Mouse (Mus musculus) forebrain, embryonic 12.5 days (tissue): ENCODE measurements around the gene Susd6. TPM values are rescaled to one million over a fixed set of nuclear protein-coding genes. Genes with fewer than 3 reads are reported as not detected.

Experiments
- ATAC-seq: fragments of 200-750 bp; cut with Nextera tagmentation; 2 replicates; pipeline ENCODE4 v1.8.0; 2017; ENCODE audit warnings: moderate TSS enrichment; ENCODE audit not compliant: low FRiP score
- H3K27ac ChIP-seq: fragments of 300-500 bp; sonication (generic); 2 replicates; pipeline ENCODE4 v1.5.1; 2016; ENCODE audit warnings: mild to moderate bottlenecking
- H3K27me3 ChIP-seq: fragments of 300-500 bp; sonication (generic); 2 replicates; pipeline ENCODE4 v1.6.1; 2016; ENCODE audit warnings: mild to moderate bottlenecking
- H3K36me3 ChIP-seq: fragments of 300-500 bp; sonication (generic); replicated peaks from 2 replicates; pipeline ENCODE4 v1.6.1; 2016; ENCODE audit warnings: mild to moderate bottlenecking
- H3K4me1 ChIP-seq: fragments of 300-500 bp; sonication (generic); 2 replicates; pipeline ENCODE4 v1.6.1; 2016
- H3K4me2 ChIP-seq: fragments of 300-500 bp; sonication (generic); 2 replicates; pipeline ENCODE4 v1.6.1; 2016; ENCODE audit warnings: mild to moderate bottlenecking, moderate library complexity
- H3K4me3 ChIP-seq: fragments of 300-500 bp; sonication (generic); replicated peaks from 2 replicates; pipeline ENCODE4 v1.5.1; 2016; ENCODE audit warnings: mild to moderate bottlenecking
- H3K9ac ChIP-seq: fragments of 300-500 bp; sonication (generic); 2 replicates; pipeline ENCODE4 v1.6.1; 2016; ENCODE audit warnings: mild to moderate bottlenecking
- H3K9me3 ChIP-seq: fragments of 300-500 bp; sonication (generic); 2 replicates; pipeline ENCODE4 v1.6.1; 2016
- WGBS: fragments of 180-500 bp; shearing (Covaris S2); methylation state at CpG from one replicate; pipeline ENCODE4 v1.1.7; 2016; 5-methylcytosine and 5-hydroxymethylcytosine counted together
- polyA plus RNA-seq: library from polyadenylated mRNA; unstranded; fragments of >200 nt; fragmentation: Nextera tagmentation; extraction: Ambion mirVana; gene quantifications from 2 replicates; pipeline ENCODE4 v1.2.1, GENCODE M21; 2016

The Susd6 gene
- polyA plus RNA-seq, 1 experiment from 2014 or later: 19.5 TPM

DNA sequence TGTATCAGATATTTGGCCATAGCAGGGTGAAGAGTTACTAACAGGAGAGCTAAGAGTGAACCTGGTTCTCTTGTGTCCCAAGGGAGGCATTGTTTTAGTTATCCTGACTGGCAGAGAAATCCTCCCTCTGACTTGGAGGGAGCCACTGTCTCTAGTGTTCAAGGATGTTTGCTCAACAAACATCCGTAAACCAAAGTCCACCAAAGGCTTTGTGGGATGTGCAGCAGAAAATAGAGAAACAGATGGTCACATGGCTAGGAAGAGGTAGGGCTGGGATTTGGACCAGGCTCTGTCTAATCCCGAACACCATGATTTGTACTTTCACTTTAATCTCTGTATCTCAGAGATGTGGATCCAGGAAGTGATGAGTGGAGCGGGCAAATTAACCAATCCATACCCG is 26.2 kb upstream of the Susd6 start:
- Histone ChIP-seq H3K27me3 (peaks cover 4% of the 10 kb centered on the region; the same call in 1 of the 2 replicates), H3K9ac (no peak overlapping the region), H3K4me2 (no peak overlapping the region), H3K36me3 (peaks cover 1% of the 10 kb centered on the region), H3K4me3 (no peak overlapping the region), H3K9me3 (peaks cover 2% of the 10 kb centered on the region), H3K27ac (no peak overlapping the region), H3K4me1 (peaks cover 11% of the 10 kb centered on the region)
- 89% methylated on average over 4 of the region's 4 CpGs for WGBS
- no peak for ATAC-seq

DNA sequence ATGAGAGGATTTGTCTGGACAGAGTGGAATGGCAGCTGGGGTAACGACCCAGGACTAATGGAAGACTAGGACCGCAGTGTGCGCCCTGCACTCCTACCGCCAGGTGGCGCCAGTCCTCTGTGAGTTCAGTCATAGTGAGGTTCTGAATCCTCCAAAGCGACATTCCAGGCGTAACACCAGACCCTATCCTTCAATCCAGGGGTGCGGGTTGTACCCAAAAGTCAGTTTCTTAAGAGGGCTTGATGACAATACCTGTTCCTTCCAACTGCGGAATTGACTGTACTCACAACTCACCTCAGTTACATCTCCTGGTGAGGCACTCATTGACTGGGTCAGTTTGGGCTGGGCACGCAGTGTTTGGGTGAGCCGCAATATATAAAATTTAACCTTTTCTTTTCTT is 20.6 kb upstream of the Susd6 start:
- no peaks in the 10 kb centered on the region for H3K27me3 ChIP-seq
- WGBS: 20% methylated on average over 11 of the region's 11 CpGs
- no peak overlapping the region for H3K27ac ChIP-seq
- no peaks in the 10 kb centered on the region for H3K36me3 ChIP-seq
- no peaks in the 10 kb centered on the region for H3K4me1 ChIP-seq
- H3K4me3 ChIP-seq: no peak overlapping the region
- H3K9me3 ChIP-seq: no peaks in the 10 kb centered on the region
- no peak overlapping the region for H3K4me2 ChIP-seq
- no peak overlapping the region for H3K9ac ChIP-seq
- ATAC-seq: peak; percentile 87

DNA sequence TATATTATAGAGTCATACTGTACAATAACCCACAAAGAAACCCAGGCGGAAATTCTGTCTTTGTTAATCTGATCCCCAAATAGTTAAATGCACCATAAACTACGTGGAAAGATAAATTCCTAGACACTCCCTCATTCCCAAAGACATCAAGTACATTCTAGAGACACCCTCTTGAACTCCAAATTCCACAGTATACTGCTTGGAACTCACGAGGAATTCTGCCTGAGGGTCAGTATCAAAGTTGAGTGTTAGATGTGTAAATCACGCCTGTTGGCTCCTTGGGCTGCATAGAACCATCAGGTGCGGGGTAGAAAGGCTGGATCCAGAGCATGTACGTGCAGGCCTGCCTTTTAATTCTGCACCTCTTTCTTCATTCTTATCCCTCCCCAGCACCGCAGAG is 15.5 kb upstream of the Susd6 start:
- 76% methylated on average over 7 of the region's 7 CpGs for WGBS
- no peak for ATAC-seq

DNA sequence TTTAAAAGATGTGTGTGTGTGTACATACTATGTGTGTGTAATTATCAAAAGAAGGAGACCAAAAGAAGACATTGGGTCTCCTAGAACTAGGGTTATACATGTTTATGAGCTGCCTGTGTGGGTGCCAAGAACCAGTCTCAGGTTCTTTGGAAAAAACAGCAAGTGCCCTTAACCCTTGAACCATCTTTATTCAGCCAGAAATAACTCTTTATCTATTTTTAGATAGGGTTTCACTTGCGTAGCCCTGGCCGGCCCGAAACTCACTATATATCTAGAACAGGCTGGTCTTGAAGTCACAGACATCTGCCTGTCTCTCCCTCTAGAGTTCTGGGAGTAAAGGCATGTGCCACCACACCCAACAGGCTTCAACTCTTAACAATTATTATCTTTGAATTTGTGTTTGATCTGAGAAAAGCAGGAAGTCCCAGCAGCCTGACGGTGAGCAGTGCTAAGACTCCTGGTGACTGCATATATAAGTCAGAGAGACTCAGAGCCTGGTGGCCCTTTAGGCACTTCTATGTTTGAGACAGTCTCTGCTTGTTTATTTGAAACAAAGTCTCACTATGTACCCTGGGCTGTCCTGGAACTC is 14.2 kb upstream of the Susd6 start:
- no peaks in the 10 kb centered on the region for H3K27me3 ChIP-seq
- H3K9ac ChIP-seq: no peak overlapping the region
- ATAC-seq: no peak
- no peaks in the 10 kb centered on the region for H3K4me1 ChIP-seq
- 94% methylated on average over 4 of the region's 4 CpGs for WGBS
- no peak overlapping the region for H3K4me3 ChIP-seq
- H3K36me3 ChIP-seq: no peaks in the 10 kb centered on the region
- no peak overlapping the region for H3K4me2 ChIP-seq
- no peaks in the 10 kb centered on the region for H3K9me3 ChIP-seq
- no peak overlapping the region for H3K27ac ChIP-seq

More for the DNA sequence above, 15.5 kb upstream of the Susd6 start:
- Histone ChIP-seq H3K27ac (no peak overlapping the region), H3K9me3 (no peaks in the 10 kb centered on the region), H3K36me3 (no peaks in the 10 kb centered on the region), H3K9ac (no peak overlapping the region), H3K4me3 (no peak overlapping the region), H3K4me2 (no peak overlapping the region), H3K27me3 (no peaks in the 10 kb centered on the region), H3K4me1 (no peaks in the 10 kb centered on the region)

DNA sequence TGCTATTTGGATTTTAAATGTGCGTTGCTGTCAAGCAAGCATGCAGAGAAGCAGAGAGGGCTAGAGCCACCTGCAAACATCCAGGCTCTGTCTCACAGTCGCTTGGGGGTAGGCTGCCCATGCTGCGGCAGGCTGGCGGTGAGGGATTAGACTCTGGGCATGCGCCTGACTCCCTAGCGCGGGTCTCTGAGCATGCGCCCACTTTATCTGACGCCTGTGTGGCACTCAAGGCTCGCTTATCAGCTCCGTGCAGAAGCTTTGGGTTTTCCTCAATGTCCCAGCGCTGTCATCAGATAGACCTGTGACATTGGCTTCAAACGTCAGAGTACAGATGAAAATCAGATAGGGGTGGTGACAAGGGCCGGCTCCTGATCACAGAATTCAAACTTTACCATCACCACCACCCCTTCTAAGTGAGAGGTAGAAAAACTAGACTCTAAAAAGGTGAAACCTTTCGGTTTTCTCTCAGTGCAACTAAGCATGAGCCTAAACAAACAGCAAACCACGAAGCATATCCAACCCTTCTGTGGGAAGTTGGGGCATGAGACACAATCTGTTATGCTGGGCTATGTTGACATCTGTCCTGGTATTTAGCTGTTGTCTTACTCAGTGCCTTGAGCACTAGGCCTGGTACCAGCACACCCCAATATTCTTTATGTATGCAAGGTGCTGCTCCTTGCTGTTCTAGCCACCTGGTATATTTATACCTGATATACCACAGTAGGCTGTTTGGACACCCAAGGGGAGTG is 11.9 kb upstream of the Susd6 start:
- Histone ChIP-seq H3K4me1 (no peaks in the 10 kb centered on the region), H3K9me3 (no peaks in the 10 kb centered on the region)

DNA sequence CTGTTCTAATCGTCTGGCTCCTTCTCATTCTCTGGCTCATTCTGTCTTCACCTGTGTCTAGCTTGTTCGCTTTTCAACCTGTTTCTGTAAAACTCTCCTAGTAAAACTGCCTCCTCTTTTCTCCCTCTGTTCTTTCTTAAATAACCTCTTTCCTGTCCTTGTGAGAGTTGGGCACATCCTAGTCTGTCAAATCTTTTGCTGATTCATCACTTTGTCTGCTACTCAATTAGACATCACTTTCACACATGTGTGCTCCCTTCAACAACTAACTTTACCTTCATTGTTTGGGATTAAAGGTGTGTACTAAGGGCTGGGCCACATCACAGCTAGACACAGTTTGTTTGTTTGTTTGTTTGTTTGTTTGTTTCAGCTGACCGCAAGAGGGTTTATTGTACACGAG is 10.6 kb upstream of the Susd6 start:
- H3K9me3 ChIP-seq: no peaks in the 10 kb centered on the region
- H3K27ac ChIP-seq: no peak overlapping the region
- H3K27me3 ChIP-seq: no peaks in the 10 kb centered on the region
- 94% methylated on average over 4 of the region's 4 CpGs for WGBS
- no peak for ATAC-seq
- no peaks in the 10 kb centered on the region for H3K36me3 ChIP-seq
- H3K4me2 ChIP-seq: no peak overlapping the region
- no peaks in the 10 kb centered on the region for H3K4me1 ChIP-seq
- no peak overlapping the region for H3K4me3 ChIP-seq
- H3K9ac ChIP-seq: no peak overlapping the region

More for the DNA sequence above, 11.9 kb upstream of the Susd6 start:
- no peaks in the 10 kb centered on the region for H3K27me3 ChIP-seq
- no peak overlapping the region for H3K4me2 ChIP-seq
- no peak overlapping the region for H3K9ac ChIP-seq
- no peak overlapping the region for H3K4me3 ChIP-seq
- 0 out of 2 replicates have a peak overlapping the region, but pooled peaks have one; percentile 31 for H3K27ac ChIP-seq
- 81% methylated on average over 16 of the region's 16 CpGs for WGBS
- ATAC-seq: no peak
- no peaks in the 10 kb centered on the region for H3K36me3 ChIP-seq

DNA sequence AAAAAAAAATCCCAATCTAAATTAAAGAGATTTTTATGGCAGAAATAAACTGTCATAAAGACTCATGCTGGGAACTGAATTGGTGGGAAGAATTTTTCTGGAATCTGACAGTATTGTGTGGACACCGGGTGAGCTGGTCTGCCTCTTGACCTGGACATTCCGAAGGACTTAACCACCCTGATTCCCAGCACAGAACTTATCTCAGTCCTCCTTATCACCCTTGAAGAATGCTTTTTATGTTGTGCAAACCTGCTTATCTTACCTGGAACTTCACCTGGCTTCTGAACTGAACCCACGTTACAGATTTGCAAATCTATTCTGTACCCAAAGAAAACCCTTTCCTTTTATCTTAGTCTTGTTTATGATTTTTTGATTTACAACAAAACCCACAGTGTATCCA is 8.1 kb upstream of the Susd6 start:
- Histone ChIP-seq H3K9me3 (no peaks in the 10 kb centered on the region), H3K27me3 (no peaks in the 10 kb centered on the region), H3K4me1 (no peaks in the 10 kb centered on the region), H3K4me2 (no peak overlapping the region), H3K27ac (no peak overlapping the region), H3K4me3 (no peak overlapping the region), H3K36me3 (no peaks in the 10 kb centered on the region), H3K9ac (no peak overlapping the region)
- no peak for ATAC-seq
- 86% methylated on average over 3 of the region's 3 CpGs for WGBS

DNA sequence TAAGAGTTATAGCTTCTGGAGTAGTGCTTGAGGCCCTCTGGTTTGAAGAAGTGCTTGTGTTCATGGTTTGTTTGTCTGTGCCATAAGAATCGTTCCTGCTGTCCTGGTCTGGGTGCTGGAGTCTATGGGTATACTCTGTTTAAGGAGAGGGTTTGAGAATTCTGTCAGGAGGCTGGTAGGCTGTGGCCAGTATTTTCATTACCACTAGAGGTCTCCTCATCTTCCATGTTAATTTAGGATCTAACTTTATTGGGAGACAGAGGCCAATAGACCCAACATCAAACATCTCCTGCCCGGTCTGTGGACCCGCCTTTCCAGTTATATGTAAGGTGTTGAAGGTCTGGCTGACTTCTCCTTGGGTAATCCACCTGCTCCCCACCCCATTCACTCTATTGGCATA is 7.4 kb upstream of the Susd6 start:
- H3K9me3 ChIP-seq: no peaks in the 10 kb centered on the region
- no peak overlapping the region for H3K4me2 ChIP-seq
- H3K4me3 ChIP-seq: no peak overlapping the region
- H3K36me3 ChIP-seq: no peaks in the 10 kb centered on the region
- H3K4me1 ChIP-seq: no peaks in the 10 kb centered on the region
- H3K27ac ChIP-seq: no peak overlapping the region
- H3K9ac ChIP-seq: no peak overlapping the region
- ATAC-seq: no peak
- whole genome bisulfite sequencing: 53% methylated on average over 3 of the region's 3 CpGs
- no peaks in the 10 kb centered on the region for H3K27me3 ChIP-seq

DNA sequence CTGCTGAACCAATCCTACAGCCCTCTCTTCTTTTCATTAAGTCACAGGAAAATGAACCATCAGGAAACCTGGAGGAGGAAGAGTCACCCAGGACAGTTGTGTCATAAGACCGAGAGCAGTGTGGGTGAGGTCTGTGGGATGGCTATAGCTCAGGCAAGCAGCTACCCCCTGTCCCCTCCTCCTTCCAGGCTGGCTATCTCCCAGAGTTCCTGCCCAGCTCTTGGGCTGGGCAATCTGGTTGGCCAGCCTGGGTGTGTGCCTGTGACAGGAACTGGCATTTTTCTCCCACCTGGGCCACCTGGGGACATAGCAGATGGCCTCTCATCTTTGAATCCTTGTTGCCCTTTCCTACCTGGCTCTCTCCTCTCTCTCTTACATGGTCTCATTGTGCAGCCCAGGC is 6.4 kb upstream of the Susd6 start:
- no peaks in the 10 kb centered on the region for H3K36me3 ChIP-seq
- H3K9me3 ChIP-seq: no peaks in the 10 kb centered on the region
- no peaks in the 10 kb centered on the region for H3K27me3 ChIP-seq
- H3K27ac ChIP-seq: no peak overlapping the region
- no peak overlapping the region for H3K9ac ChIP-seq
- 79% methylated on average over 1 of the region's 1 CpGs for WGBS
- no peak for ATAC-seq
- no peak overlapping the region for H3K4me2 ChIP-seq
- H3K4me3 ChIP-seq: no peak overlapping the region
- no peaks in the 10 kb centered on the region for H3K4me1 ChIP-seq

DNA sequence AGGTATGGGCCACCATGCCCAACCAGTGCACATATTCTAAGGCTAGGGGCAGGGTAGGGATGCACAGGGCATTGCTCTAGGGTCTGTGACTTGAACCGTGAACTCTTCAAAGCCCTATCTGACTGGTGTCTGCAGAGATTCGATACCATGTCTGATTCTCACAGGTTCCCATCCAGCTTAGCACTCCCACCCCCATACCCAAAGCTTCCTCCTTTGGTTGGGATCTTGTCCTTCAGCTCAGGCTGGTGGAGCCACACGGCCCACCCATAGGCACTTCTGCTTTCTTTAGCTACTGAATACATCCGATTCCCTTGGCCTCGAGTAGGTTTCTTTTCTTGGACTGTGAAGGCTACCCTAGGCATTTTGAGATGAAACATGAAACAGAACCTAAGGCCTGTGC is 5.3 kb upstream of the Susd6 start:
- Histone ChIP-seq H3K9ac (no peak overlapping the region), H3K27me3 (no peaks in the 10 kb centered on the region), H3K9me3 (no peaks in the 10 kb centered on the region), H3K4me3 (no peak overlapping the region), H3K4me1 (peaks cover 5% of the 10 kb centered on the region; the same call in 1 of the 2 replicates), H3K36me3 (no peaks in the 10 kb centered on the region), H3K4me2 (no peak overlapping the region), H3K27ac (no peak overlapping the region)
- ATAC-seq: no peak
- WGBS: 89% methylated on average over 5 of the region's 5 CpGs

DNA sequence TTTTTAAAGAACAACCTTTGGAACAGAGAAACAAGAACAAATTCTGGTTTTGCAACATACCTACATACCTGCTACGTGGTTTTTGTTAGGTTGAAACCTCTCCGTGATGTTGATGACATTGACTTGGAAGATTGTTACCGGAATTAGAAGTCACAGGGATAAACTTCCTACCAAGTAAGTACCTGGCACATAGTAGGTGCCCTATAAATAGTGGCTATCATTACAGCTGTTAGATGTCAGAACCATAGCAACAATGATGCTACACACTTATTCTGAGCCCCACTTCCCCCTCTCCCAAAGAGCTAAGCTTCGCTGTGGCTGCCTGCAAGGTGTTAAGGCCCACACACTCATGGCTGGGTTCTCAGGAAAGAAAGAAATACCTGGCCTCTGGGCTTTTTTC is 4.7 kb upstream of the Susd6 start:
- no peaks in the 10 kb centered on the region for H3K36me3 ChIP-seq
- H3K4me3 ChIP-seq: no peak overlapping the region
- H3K27me3 ChIP-seq: no peaks in the 10 kb centered on the region
- no peak overlapping the region for H3K9ac ChIP-seq
- peaks cover 5% of the 10 kb centered on the region; the same call in 1 of the 2 replicates for H3K4me1 ChIP-seq
- no peak overlapping the region for H3K4me2 ChIP-seq
- H3K27ac ChIP-seq: no peak overlapping the region
- H3K9me3 ChIP-seq: no peaks in the 10 kb centered on the region
- no peak for ATAC-seq
- 86% methylated on average over 4 of the region's 4 CpGs for WGBS

DNA sequence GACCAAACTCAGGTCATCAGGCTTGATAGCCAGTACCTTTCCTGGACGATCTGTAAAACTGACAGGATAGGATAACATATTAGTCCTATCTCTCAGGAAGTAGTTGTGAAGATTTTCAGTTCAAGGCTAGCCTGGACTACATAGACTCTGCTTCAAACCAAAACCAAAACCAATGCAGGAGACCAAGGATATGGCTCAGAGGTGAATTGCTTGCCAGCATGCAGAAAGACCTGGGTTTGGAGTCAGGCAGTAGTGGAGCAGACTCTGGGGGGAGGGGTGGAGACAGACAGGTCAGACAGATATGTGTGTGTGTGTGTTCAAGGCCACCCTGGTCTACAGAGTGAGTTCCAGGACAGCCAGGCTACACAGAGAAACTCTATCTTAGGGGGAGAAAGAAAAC is 3.7 kb upstream of the Susd6 start:
- Histone ChIP-seq H3K4me1 (peaks cover 9% of the 10 kb centered on the region), H3K9me3 (no peaks in the 10 kb centered on the region), H3K27me3 (no peaks in the 10 kb centered on the region), H3K27ac (no peak overlapping the region), H3K4me3 (no peak overlapping the region), H3K9ac (no peak overlapping the region), H3K4me2 (no peak overlapping the region), H3K36me3 (no peaks in the 10 kb centered on the region)
- ATAC-seq: no peak
- whole genome bisulfite sequencing: 73% methylated on average over 1 of the region's 1 CpGs

DNA sequence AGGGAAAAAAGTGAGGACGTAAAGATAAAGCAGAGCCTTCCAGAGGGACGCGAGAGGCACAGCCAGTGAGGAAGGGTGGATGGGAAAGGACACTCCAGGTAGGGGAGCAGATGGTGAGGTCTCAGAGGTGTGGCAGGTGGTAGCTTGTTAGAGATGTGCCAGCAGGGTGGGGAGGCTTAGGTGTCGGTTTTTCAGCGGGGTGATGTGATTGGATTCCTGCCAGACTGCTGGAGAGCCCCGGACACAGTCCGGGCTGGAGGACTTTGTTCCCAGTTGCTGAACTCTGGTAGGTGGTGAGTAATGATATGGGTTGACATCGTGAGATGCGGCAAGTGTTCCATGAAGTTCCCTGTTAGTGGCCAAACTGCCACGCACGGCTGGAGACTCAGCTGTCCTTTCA is 2.7 kb upstream of the Susd6 start:
- WGBS: 57% methylated on average over 11 of the region's 11 CpGs
- H3K9me3 ChIP-seq: no peaks in the 10 kb centered on the region
- H3K4me1 ChIP-seq: peaks cover 19% of the 10 kb centered on the region
- no peak overlapping the region for H3K27ac ChIP-seq
- H3K4me2 ChIP-seq: no peak overlapping the region
- H3K9ac ChIP-seq: no peak overlapping the region
- no peaks in the 10 kb centered on the region for H3K27me3 ChIP-seq
- no peaks in the 10 kb centered on the region for H3K36me3 ChIP-seq
- no peak overlapping the region for H3K4me3 ChIP-seq
- no peak for ATAC-seq
